Mouse (Mus musculus): ENCODE measurements around the gene Tmem43. TPM values are rescaled to one million over a fixed set of nuclear protein-coding genes. Genes with fewer than 3 reads are reported as not detected.
A peak's percentile ranks its signal among the peaks of the same experiment; 100 is the strongest.

The Tmem43 gene
- polyA plus RNA-seq, 1 experiment = 68.1 TPM

DNA sequence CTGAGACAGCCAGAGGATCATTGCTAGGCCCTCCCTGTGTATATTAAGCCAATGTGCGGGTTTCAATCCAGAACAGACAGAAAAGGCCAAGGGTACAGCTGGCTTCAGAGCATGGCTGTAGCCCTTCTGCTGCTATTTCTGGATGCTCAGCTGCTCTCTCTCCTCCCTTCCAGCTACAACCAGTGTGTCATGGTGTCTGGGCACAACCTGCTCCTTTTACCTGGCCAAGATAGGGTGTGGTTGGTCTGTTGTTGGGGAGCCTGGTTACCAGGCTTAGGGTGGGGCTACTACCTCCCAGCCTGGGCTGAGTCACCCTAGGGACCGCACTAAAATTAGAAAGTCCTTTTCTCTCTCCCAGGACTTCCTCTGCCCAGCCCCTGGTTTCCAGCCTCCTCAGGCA lies 9.9 kb downstream of the Tmem43 start:
- H3K79me2 ChIP-seq (ENCODE audit: control insufficient read depth, insufficient read depth) = no peaks in the 10 kb centered on the region
- no peaks in the 10 kb centered on the region for H3K27me3 ChIP-seq (ENCODE audit: control insufficient read depth, insufficient read depth, insufficient read length)
- H3K4me3 ChIP-seq (ENCODE audit: insufficient read depth, poor library complexity, severe bottlenecking) = no peak overlapping the region
- TF ChIP-seq MYOD1 (IDR thresholded peaks at IDR 0.05; ENCODE audit: control insufficient read depth, insufficient read length, low read depth) (no peak), MYOG (IDR thresholded peaks at IDR 0.05; ENCODE audit: control insufficient read depth, extremely low read depth, insufficient read length) (no peak), MAX (IDR thresholded peaks at IDR 0.05) (no peak), FOSL1 (IDR thresholded peaks at IDR 0.05; ENCODE audit: insufficient read depth, low read length, poor library complexity, severe bottlenecking) (no peak), USF1 (IDR thresholded peaks at IDR 0.05; ENCODE audit: low read depth) (no peak), CTCF (IDR thresholded peaks at IDR 0.05; ENCODE audit: control insufficient read depth, insufficient read depth, insufficient read length) (no peak), CEBPB (IDR thresholded peaks at IDR 0.05; ENCODE audit: low read depth) (no peak)
- no peak overlapping the region for H3ac ChIP-seq (ENCODE audit: control insufficient read depth, insufficient read length, low read depth)
- H3K79me3 ChIP-seq (ENCODE audit: low read depth) = no peaks in the 10 kb centered on the region
- H3K36me3 ChIP-seq (ENCODE audit: control insufficient read depth, insufficient read depth) = peaks cover 97% of the 10 kb centered on the region

DNA sequence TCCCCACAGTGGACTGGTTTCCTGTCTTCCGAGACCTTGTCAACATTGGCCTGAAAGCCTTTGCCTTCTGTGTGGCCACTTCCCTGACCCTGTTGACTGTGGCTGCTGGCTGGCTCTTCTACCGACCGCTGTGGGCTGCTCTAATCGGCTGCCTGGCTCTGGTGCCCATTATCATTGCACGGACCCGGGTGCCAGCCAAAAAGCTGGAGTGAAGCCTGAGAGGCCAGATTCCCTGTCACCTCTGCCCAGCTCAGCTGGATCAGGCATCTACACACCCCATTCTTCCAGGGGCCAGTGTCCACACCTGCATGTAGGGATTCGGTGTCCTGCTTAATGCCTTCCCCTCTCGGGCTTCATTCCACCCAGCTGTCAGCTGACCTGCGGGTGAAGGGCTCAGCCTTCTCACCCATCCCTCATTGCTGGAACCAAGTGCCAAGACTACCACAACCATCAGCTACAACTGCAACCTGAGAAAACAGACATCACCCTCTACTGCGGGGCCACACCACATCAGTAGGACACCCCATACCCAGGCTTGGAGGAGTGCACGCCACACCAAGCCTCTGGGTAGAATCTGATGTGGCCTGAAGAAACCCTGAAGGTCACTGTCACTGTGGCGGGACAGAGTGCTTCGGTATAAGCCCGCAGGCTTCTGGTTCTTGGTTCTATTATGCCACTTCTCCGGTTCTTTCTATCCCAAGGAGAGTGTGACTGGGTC lies 13.4 kb downstream of the Tmem43 start:
- TF ChIP-seq MAX (IDR thresholded peaks at IDR 0.05) (no peak), USF1 (IDR thresholded peaks at IDR 0.05; ENCODE audit: low read depth) (no peak), FOSL1 (IDR thresholded peaks at IDR 0.05; ENCODE audit: insufficient read depth, low read length, poor library complexity, severe bottlenecking) (no peak), MYOG (IDR thresholded peaks at IDR 0.05; ENCODE audit: control insufficient read depth, extremely low read depth, insufficient read length) (no peak), CEBPB (IDR thresholded peaks at IDR 0.05; ENCODE audit: low read depth) (no peak), MYOD1 (IDR thresholded peaks at IDR 0.05; ENCODE audit: control insufficient read depth, insufficient read length, low read depth) (no peak), CTCF (IDR thresholded peaks at IDR 0.05; ENCODE audit: control insufficient read depth, insufficient read depth, insufficient read length) (no peak)
- no peak overlapping the region for H3ac ChIP-seq (ENCODE audit: control insufficient read depth, insufficient read length, low read depth)
- H3K36me3 ChIP-seq (ENCODE audit: control insufficient read depth, insufficient read depth) = peaks cover 68% of the 10 kb centered on the region
- H3K79me2 ChIP-seq (ENCODE audit: control insufficient read depth, insufficient read depth) = no peaks in the 10 kb centered on the region
- H3K4me3 ChIP-seq (ENCODE audit: insufficient read depth, poor library complexity, severe bottlenecking) = no peak overlapping the region
- H3K27me3 ChIP-seq (ENCODE audit: control insufficient read depth, insufficient read depth, insufficient read length) = no peaks in the 10 kb centered on the region
- H3K79me3 ChIP-seq (ENCODE audit: low read depth) = no peaks in the 10 kb centered on the region

DNA sequence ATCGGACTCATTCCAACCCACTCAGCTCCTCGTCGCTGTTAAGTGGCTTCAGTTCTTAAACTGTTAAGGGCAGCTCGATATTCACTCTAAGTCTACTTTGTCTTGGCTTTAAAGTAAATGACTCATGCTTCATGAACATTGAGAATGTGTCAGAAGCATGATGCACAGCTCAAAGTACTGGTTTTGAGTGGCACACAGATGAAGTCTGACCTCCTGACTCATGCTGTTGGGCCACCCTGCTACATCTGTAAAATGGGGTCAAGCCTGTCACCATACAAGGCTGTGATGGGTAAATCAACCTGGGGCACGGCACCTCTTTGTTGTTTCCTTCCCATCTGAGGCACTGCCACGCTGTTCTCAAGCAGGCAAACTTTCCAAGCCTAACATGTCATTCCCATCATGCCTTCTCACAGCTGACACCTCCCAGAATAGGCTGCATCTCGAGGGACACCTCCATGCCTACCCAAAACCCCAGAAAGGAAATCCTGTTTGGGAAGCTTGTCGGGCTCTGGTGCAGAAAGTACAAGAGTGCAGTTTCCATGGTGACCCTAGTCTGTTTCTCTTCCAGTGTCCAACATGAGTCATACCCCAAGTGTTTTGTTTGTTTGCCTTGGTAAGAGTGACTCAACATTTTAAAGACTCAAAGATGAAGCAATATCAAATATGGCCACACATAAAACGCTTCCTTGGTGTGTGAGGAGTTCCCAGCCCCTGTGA lies 15.2 kb downstream of the Tmem43 start:
- Histone ChIP-seq H3K79me2 (ENCODE audit: control insufficient read depth, insufficient read depth) (no peaks in the 10 kb centered on the region), H3K36me3 (ENCODE audit: control insufficient read depth, insufficient read depth) (peaks cover 51% of the 10 kb centered on the region)
- TF ChIP-seq MAX (IDR thresholded peaks at IDR 0.05) = peak; percentile 57
- peak; percentile 100 for TF ChIP-seq CEBPB (IDR thresholded peaks at IDR 0.05; ENCODE audit: low read depth)
- peak; percentile 78 for TF ChIP-seq FOSL1 (IDR thresholded peaks at IDR 0.05; ENCODE audit: insufficient read depth, low read length, poor library complexity, severe bottlenecking)
- TF ChIP-seq CTCF (IDR thresholded peaks at IDR 0.05; ENCODE audit: control insufficient read depth, insufficient read depth, insufficient read length) = no peak
- peak; percentile 57 for TF ChIP-seq MYOD1 (IDR thresholded peaks at IDR 0.05; ENCODE audit: control insufficient read depth, insufficient read length, low read depth)

DNA sequence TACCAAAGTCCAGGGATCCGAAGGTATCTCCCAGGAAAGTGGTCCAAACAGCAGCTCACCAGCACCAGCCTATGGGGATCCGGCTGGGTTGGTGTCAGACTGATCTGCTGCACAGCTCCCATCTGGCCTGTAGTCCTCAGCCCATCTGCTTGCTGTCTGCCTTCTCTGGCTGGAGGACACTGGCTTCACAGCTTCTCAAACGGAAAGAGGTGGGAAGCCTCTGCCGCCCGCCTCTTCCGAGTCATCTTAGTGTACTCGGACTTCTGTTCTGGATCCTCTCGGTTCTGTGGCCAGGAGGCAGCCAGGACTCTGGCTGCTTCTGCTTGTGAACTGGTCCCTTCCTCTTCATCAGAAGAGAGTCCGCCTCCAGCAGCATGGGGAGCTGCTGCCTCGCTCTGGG lies 16.4 kb downstream of the Tmem43 start:
- H3K79me2 ChIP-seq (ENCODE audit: control insufficient read depth, insufficient read depth) = no peaks in the 10 kb centered on the region
- no peak overlapping the region for H3K4me3 ChIP-seq (ENCODE audit: insufficient read depth, poor library complexity, severe bottlenecking)
- no peaks in the 10 kb centered on the region for H3K79me3 ChIP-seq (ENCODE audit: low read depth)
- peaks cover 39% of the 10 kb centered on the region for H3K36me3 ChIP-seq (ENCODE audit: control insufficient read depth, insufficient read depth)
- H3ac ChIP-seq (ENCODE audit: control insufficient read depth, insufficient read length, low read depth) = peak overlapping the region; percentile 30
- TF ChIP-seq MYOD1 (IDR thresholded peaks at IDR 0.05; ENCODE audit: control insufficient read depth, insufficient read length, low read depth) (no peak), USF1 (IDR thresholded peaks at IDR 0.05; ENCODE audit: low read depth) (no peak), CTCF (IDR thresholded peaks at IDR 0.05; ENCODE audit: control insufficient read depth, insufficient read depth, insufficient read length) (no peak), MAX (IDR thresholded peaks at IDR 0.05) (no peak), CEBPB (IDR thresholded peaks at IDR 0.05; ENCODE audit: low read depth) (no peak), FOSL1 (IDR thresholded peaks at IDR 0.05; ENCODE audit: insufficient read depth, low read length, poor library complexity, severe bottlenecking) (no peak), MYOG (IDR thresholded peaks at IDR 0.05; ENCODE audit: control insufficient read depth, extremely low read depth, insufficient read length) (no peak)
- no peaks in the 10 kb centered on the region for H3K27me3 ChIP-seq (ENCODE audit: control insufficient read depth, insufficient read depth, insufficient read length)

More for the DNA sequence above, 15.2 kb downstream of the Tmem43 start:
- no peaks in the 10 kb centered on the region for H3K27me3 ChIP-seq (ENCODE audit: control insufficient read depth, insufficient read depth, insufficient read length)
- H3K4me3 ChIP-seq (ENCODE audit: insufficient read depth, poor library complexity, severe bottlenecking) = no peak overlapping the region
- H3K79me3 ChIP-seq (ENCODE audit: low read depth) = no peaks in the 10 kb centered on the region
- H3ac ChIP-seq (ENCODE audit: control insufficient read depth, insufficient read length, low read depth) = no peak overlapping the region

DNA sequence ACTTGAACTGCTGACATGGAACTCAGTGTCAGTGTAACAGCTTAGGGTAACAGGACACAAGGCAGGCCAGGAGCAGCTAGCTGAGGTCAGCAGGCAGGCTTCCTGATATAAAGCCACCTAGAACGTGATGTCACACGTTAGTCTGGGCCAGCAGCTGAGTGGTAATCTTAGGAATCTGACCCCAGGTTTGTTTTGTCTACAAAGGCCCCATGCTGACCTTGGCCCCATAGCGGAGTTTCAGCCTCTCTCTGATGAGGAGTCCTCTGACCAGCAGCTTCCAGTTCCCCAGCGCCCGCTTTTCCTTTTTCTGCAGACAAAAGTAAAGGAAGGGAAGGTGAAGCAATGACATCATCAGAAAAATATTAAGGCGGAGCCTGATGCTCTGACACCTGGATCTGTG lies 17.5 kb downstream of the Tmem43 start:
- Histone ChIP-seq H3ac (ENCODE audit: control insufficient read depth, insufficient read length, low read depth) (no peak overlapping the region), H3K4me3 (ENCODE audit: insufficient read depth, poor library complexity, severe bottlenecking) (no peak overlapping the region), H3K79me2 (ENCODE audit: control insufficient read depth, insufficient read depth) (no peaks in the 10 kb centered on the region), H3K36me3 (ENCODE audit: control insufficient read depth, insufficient read depth) (peaks cover 27% of the 10 kb centered on the region), H3K27me3 (ENCODE audit: control insufficient read depth, insufficient read depth, insufficient read length) (no peaks in the 10 kb centered on the region), H3K79me3 (ENCODE audit: low read depth) (no peaks in the 10 kb centered on the region)
- TF ChIP-seq MYOD1 (IDR thresholded peaks at IDR 0.05; ENCODE audit: control insufficient read depth, insufficient read length, low read depth) (no peak), MYOG (IDR thresholded peaks at IDR 0.05; ENCODE audit: control insufficient read depth, extremely low read depth, insufficient read length) (no peak), CEBPB (IDR thresholded peaks at IDR 0.05; ENCODE audit: low read depth) (no peak), FOSL1 (IDR thresholded peaks at IDR 0.05; ENCODE audit: insufficient read depth, low read length, poor library complexity, severe bottlenecking) (no peak), MAX (IDR thresholded peaks at IDR 0.05) (no peak), CTCF (IDR thresholded peaks at IDR 0.05; ENCODE audit: control insufficient read depth, insufficient read depth, insufficient read length) (no peak), USF1 (IDR thresholded peaks at IDR 0.05; ENCODE audit: low read depth) (no peak)

All from C2C12 (cell line).